Mouse (Mus musculus): ENCODE measurements at regions not wholly inside any gene's neighbourhood (a gene's known extent, or its start where the extent isn't known, plus 50 kb on each side); places are given as distances from the start of the nearest gene placed in this dataset.

GRCm38 (mm10) chr10:44599964-44600334 is 71.6 kb upstream of the Prdm1 start:
- H3K4me1 ChIP-seq (ENCODE audit: control insufficient read depth in 1 of 2, insufficient read depth in 2 of 2, low read length in 2 of 2), result peaks cover 0 to 13% of the 10 kb centered on the region in 2 experiments; a peak in 2 of 4 replicates
- no peaks in the 10 kb centered on the region for H3K27me3 ChIP-seq (ENCODE audit: control insufficient read depth in 1 of 2, insufficient read depth in 2 of 2, low read length in 2 of 2)

GRCm38 (mm10) chr10:44599331-44599963 is 71.1 kb upstream of the Prdm1 start:
- H3K79me2 ChIP-seq (ENCODE audit: control insufficient read depth, insufficient read depth, low read length, poor library complexity), result no peaks in the 10 kb centered on the region
- TF ChIP-seq NRF1 (IDR thresholded peaks at IDR 0.05; ENCODE audit: insufficient read depth, low read depth, low read length, poor library complexity, severe bottlenecking) (no peak), GABPA (IDR thresholded peaks at IDR 0.05; ENCODE audit: low read depth, low read length) (no peak), ELF1 (IDR thresholded peaks at IDR 0.05; ENCODE audit: low read depth, low read length) (no peak), TBP (IDR thresholded peaks at IDR 0.05; ENCODE audit: low read depth, low read length) (peak; percentile 52; the same call in 1 of the 2 replicates), ETS1 (IDR thresholded peaks at IDR 0.05; ENCODE audit: low read depth, low read length) (0 out of 2 replicates have a peak, but pooled peaks have one; percentile 6), ZC3H11A (IDR thresholded peaks at IDR 0.05; ENCODE audit: low read depth, low read length) (no peak), E2F4 (IDR thresholded peaks at IDR 0.05; ENCODE audit: borderline replicate concordance, low read depth, low read length) (no peak), GATA1 (IDR thresholded peaks at IDR 0.05; ENCODE audit: low read depth, low read length) (no peak), UBTF (IDR thresholded peaks at IDR 0.05; ENCODE audit: borderline replicate concordance, insufficient read depth, low read depth, low read length) (no peak), ZNF384 (IDR thresholded peaks at IDR 0.05; ENCODE audit: low read depth, low read length) (no peak), SMC3 (IDR thresholded peaks at IDR 0.05; ENCODE audit: low read depth, low read length) (no peak), TCF12 (IDR thresholded peaks at IDR 0.05; ENCODE audit: low read depth, low read length) (no peak), RAD21 (IDR thresholded peaks at IDR 0.05; ENCODE audit: low read depth, low read length) (no peak), MYB (IDR thresholded peaks at IDR 0.05; ENCODE audit: low read depth, low read length) (no peak), KAT2A (conservative IDR thresholded peaks at IDR 0.05; ENCODE audit: low read depth, low read length) (no peak), NELFE (IDR thresholded peaks at IDR 0.05; ENCODE audit: low read depth, low read length) (no peak), CTCF (IDR thresholded peaks at IDR 0.05 in 2 of 3, conservative IDR thresholded peaks at IDR 0.05 in 1 of 3; ENCODE audit: control insufficient read depth in 1 of 3, insufficient read depth in 1 of 3, low read depth in 2 of 3, low read length in 3 of 3, poor library complexity in 1 of 3, severe bottlenecking in 1 of 3) (no peak), POLR2AphosphoS5 (IDR thresholded peaks at IDR 0.05; ENCODE audit: borderline replicate concordance, low read depth, low read length) (no peak), USF2 (IDR thresholded peaks at IDR 0.05; ENCODE audit: borderline replicate concordance in 1 of 2, insufficient read depth in 1 of 2, low read depth in 1 of 2, low read length in 2 of 2) (no peak), SIN3A (IDR thresholded peaks at IDR 0.05; ENCODE audit: low read length) (no peak), POLR2A (IDR thresholded peaks at IDR 0.05; ENCODE audit: control insufficient read depth in 1 of 2, insufficient read depth in 1 of 2, low read depth in 1 of 2, low read length in 2 of 2, poor library complexity in 1 of 2) (no peak), JUND (IDR thresholded peaks at IDR 0.05; ENCODE audit: low read depth, low read length) (no peak), RCOR1 (IDR thresholded peaks at IDR 0.05; ENCODE audit: low read depth, low read length) (no peak), ZKSCAN1 (IDR thresholded peaks at IDR 0.05; ENCODE audit: low read depth, low read length) (no peak), MAFK (IDR thresholded peaks at IDR 0.05; ENCODE audit: borderline replicate concordance, low read depth, low read length) (no peak), EP300 (IDR thresholded peaks at IDR 0.05; ENCODE audit: low read depth in 1 of 2, low read length in 2 of 2) (peak in 1 of 2 experiments; percentile 37; a peak in 2 of 4 replicates), MYC (IDR thresholded peaks at IDR 0.05; ENCODE audit: low read depth, low read length) (no peak)
- DNase-seq (ENCODE audit: low read depth, low spot score), result peak; percentile 30
- H3K4me1 ChIP-seq (ENCODE audit: control insufficient read depth in 1 of 2, insufficient read depth in 2 of 2, low read length in 2 of 2), result peaks cover 0 to 13% of the 10 kb centered on the region in 2 experiments; a peak in 2 of 4 replicates
- H3K36me3 ChIP-seq (ENCODE audit: control insufficient read depth in 1 of 2, insufficient read depth in 2 of 2, low read length in 2 of 2), result no peaks in the 10 kb centered on the region; a peak in 1 of 4 replicates
- H3K4me3 ChIP-seq (ENCODE audit: control insufficient read depth in 1 of 2, insufficient read depth in 1 of 2, low read depth in 2 of 2, low read length in 2 of 2), result no peak overlapping the region
- H3K9me3 ChIP-seq (replicated peaks; ENCODE audit: insufficient read depth, low read length), result no peaks in the 10 kb centered on the region
- H3K9ac ChIP-seq (ENCODE audit: control insufficient read depth, low read depth, low read length, poor library complexity, severe bottlenecking), result no peak overlapping the region
- no peak overlapping the region for H3K27ac ChIP-seq (ENCODE audit: control insufficient read depth, low read depth, low read length)
- no peaks in the 10 kb centered on the region for H3K27me3 ChIP-seq (ENCODE audit: control insufficient read depth in 1 of 2, insufficient read depth in 2 of 2, low read length in 2 of 2)

More at GRCm38 (mm10) chr10:44599964-44600334, 71.6 kb upstream of the Prdm1 start:
- DNase-seq (ENCODE audit: low read depth, low spot score), result no peak
- Histone ChIP-seq H3K36me3 (ENCODE audit: control insufficient read depth in 1 of 2, insufficient read depth in 2 of 2, low read length in 2 of 2) (no peaks in the 10 kb centered on the region; a peak in 1 of 4 replicates), H3K79me2 (ENCODE audit: control insufficient read depth, insufficient read depth, low read length, poor library complexity) (no peaks in the 10 kb centered on the region), H3K27ac (ENCODE audit: control insufficient read depth, low read depth, low read length) (no peak overlapping the region), H3K9me3 (replicated peaks; ENCODE audit: insufficient read depth, low read length) (no peaks in the 10 kb centered on the region), H3K4me3 (ENCODE audit: control insufficient read depth in 1 of 2, insufficient read depth in 1 of 2, low read depth in 2 of 2, low read length in 2 of 2) (no peak overlapping the region), H3K9ac (ENCODE audit: control insufficient read depth, low read depth, low read length, poor library complexity, severe bottlenecking) (no peak overlapping the region)
- peak; percentile 23; the same call in 1 of the 2 replicates for TF ChIP-seq GATA1 (IDR thresholded peaks at IDR 0.05; ENCODE audit: low read depth, low read length)
- TF ChIP-seq TCF12 (IDR thresholded peaks at IDR 0.05; ENCODE audit: low read depth, low read length), result no peak
- 0 out of 4 replicates have a peak, but pooled peaks of 1 of the 2 experiments have one; percentile 3 for TF ChIP-seq EP300 (IDR thresholded peaks at IDR 0.05; ENCODE audit: low read depth in 1 of 2, low read length in 2 of 2)

Data from MEL (cell line).